Comparison of ENCODE assay signal across 29 mouse cellular contexts in the genomic region with DNA sequence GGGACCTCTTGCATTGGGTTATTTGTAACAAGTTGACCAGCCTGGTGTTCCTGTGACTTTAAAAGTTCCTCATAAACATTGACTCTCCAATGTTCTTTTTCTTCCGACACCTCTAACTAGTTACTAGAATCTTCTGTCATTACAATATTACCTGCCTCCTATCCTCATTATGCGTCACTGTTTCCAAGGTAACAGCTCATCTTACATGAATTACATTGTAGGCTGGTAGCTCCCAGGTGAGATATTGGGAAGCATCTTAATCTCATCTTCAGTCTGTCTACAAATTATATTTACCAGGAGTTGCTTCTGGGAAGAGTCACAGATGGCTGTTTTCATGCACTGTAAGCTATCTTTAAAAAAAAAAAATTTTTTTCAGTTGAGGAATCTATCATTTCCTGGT. TPM values are rescaled to one million over a fixed set of nuclear protein-coding genes. Genes with fewer than 3 reads are reported as not detected.
DNase-seq lines count a peak whose midpoint lies in the region; ATAC-seq and TF ChIP-seq lines count a peak whose summit lies in the region.
"Had no signal": no experiment of that assay in that cellular context is flagged by ENCODE, and none has a peak within 500 bp of the region (broad histone marks: within the 10 kb centered on the region; RNA-seq: fewer than 3 reads in every experiment).

No protein-coding gene starts in this region.

- peak; percentile 62; the same call in 1 of the 2 replicates for ATAC-seq in forebrain, postnatal 0 days
- no peak for ATAC-seq in forebrain, embryonic 12.5 days (ENCODE audit: low FRiP score)
- ATAC-seq in hindbrain, postnatal 0 days: no peak
- ATAC-seq in hindbrain, embryonic 12.5 days (ENCODE audit: low FRiP score): no peak
- no peak for ATAC-seq in midbrain, embryonic 15.5 days (replicated peaks)
- no peak for ATAC-seq in midbrain, embryonic 13.5 days
- ATAC-seq: activated CD4-positive, CD25-positive, alpha-beta regulatory T cell, adult 4 months; CD4-positive, CD25-positive, alpha-beta regulatory T cell, adult 4 months; Patski had no signal

- H3K27me3 ChIP-seq in forebrain, postnatal 0 days (ENCODE audit: insufficient read depth, low read length): no peaks in the 10 kb centered on the region
- 0 out of 2 replicates have a peak, but pooled peaks cover 6% of the 10 kb centered on the region for H3K27me3 ChIP-seq in forebrain, embryonic 12.5 days
- H3K27me3 ChIP-seq in hindbrain, postnatal 0 days (ENCODE audit: insufficient read depth, low read length): no peaks in the 10 kb centered on the region
- H3K27me3 ChIP-seq in hindbrain, embryonic 12.5 days: peaks cover 27% of the 10 kb centered on the region
- H3K27me3 ChIP-seq in midbrain, embryonic 15.5 days (replicated peaks): no peaks in the 10 kb centered on the region
- peaks cover 6% of the 10 kb centered on the region; the same call in 1 of the 2 replicates for H3K27me3 ChIP-seq in midbrain, embryonic 13.5 days
- H3K27me3 ChIP-seq: CH12.LX; embryonic facial prominence, embryonic 15.5 days; forebrain, embryonic 13.5 days; forebrain, embryonic 15.5 days had no signal

- no peaks in the 10 kb centered on the region for H3K9me3 ChIP-seq in forebrain, postnatal 0 days (ENCODE audit: low read length)
- no peaks in the 10 kb centered on the region for H3K9me3 ChIP-seq in forebrain, embryonic 12.5 days
- no peaks in the 10 kb centered on the region for H3K9me3 ChIP-seq in hindbrain, postnatal 0 days (ENCODE audit: low read length)
- H3K9me3 ChIP-seq in hindbrain, embryonic 12.5 days (replicated peaks): no peaks in the 10 kb centered on the region
- H3K9me3 ChIP-seq in midbrain, embryonic 15.5 days: no peaks in the 10 kb centered on the region
- no peaks in the 10 kb centered on the region for H3K9me3 ChIP-seq in midbrain, embryonic 13.5 days
- H3K9me3 ChIP-seq: embryonic facial prominence, embryonic 13.5 days; embryonic facial prominence, embryonic 15.5 days; forebrain, embryonic 10.5 days; forebrain, embryonic 13.5 days; forebrain, embryonic 15.5 days; G1E had no signal

- H3K4me1 ChIP-seq in forebrain, postnatal 0 days (ENCODE audit: insufficient read depth): no peaks in the 10 kb centered on the region
- H3K4me1 ChIP-seq in forebrain, embryonic 12.5 days: no peaks in the 10 kb centered on the region
- H3K4me1 ChIP-seq in hindbrain, postnatal 0 days (ENCODE audit: insufficient read depth, low read length): no peaks in the 10 kb centered on the region
- H3K4me1 ChIP-seq in hindbrain, embryonic 12.5 days: no peaks in the 10 kb centered on the region
- H3K4me1 ChIP-seq in midbrain, embryonic 15.5 days: no peaks in the 10 kb centered on the region
- H3K4me1 ChIP-seq in midbrain, embryonic 13.5 days (replicated peaks): no peaks in the 10 kb centered on the region
- H3K4me1 ChIP-seq: embryonic facial prominence, embryonic 13.5 days; embryonic facial prominence, embryonic 15.5 days; forebrain, embryonic 10.5 days; forebrain, embryonic 13.5 days; forebrain, embryonic 15.5 days had no signal

- no peak overlapping the region for H3K4me3 ChIP-seq in forebrain, postnatal 0 days (ENCODE audit: low read depth, low read length)
- H3K4me3 ChIP-seq in forebrain, embryonic 12.5 days (replicated peaks): no peak overlapping the region
- no peak overlapping the region for H3K4me3 ChIP-seq in hindbrain, postnatal 0 days (ENCODE audit: low read length)
- H3K4me3 ChIP-seq in hindbrain, embryonic 12.5 days: no peak overlapping the region
- no peak overlapping the region for H3K4me3 ChIP-seq in midbrain, embryonic 15.5 days
- no peak overlapping the region for H3K4me3 ChIP-seq in midbrain, embryonic 13.5 days (replicated peaks)
- H3K4me3 ChIP-seq: embryonic facial prominence, embryonic 13.5 days; embryonic facial prominence, embryonic 15.5 days; erythroblast, embryonic 14.5 days; forebrain, embryonic 10.5 days; forebrain, embryonic 13.5 days; forebrain, embryonic 15.5 days had no signal

- no peaks in the 10 kb centered on the region for H3K36me3 ChIP-seq in forebrain, postnatal 0 days (ENCODE audit: insufficient read depth)
- no peaks in the 10 kb centered on the region for H3K36me3 ChIP-seq in forebrain, embryonic 12.5 days (replicated peaks)
- no peaks in the 10 kb centered on the region for H3K36me3 ChIP-seq in hindbrain, postnatal 0 days (ENCODE audit: insufficient read depth, low read length)
- no peaks in the 10 kb centered on the region for H3K36me3 ChIP-seq in hindbrain, embryonic 12.5 days
- H3K36me3 ChIP-seq in midbrain, embryonic 15.5 days (replicated peaks): no peaks in the 10 kb centered on the region
- H3K36me3 ChIP-seq in midbrain, embryonic 13.5 days: no peaks in the 10 kb centered on the region
- H3K36me3 ChIP-seq: embryonic facial prominence, embryonic 13.5 days; embryonic facial prominence, embryonic 15.5 days; forebrain, embryonic 10.5 days; forebrain, embryonic 15.5 days; G1E had no signal

- DNase-seq in forebrain, postnatal 0 days: peak; percentile 7
- DNase-seq in hindbrain, postnatal 0 days (ENCODE audit: low spot score): peak; percentile 38
- peak; percentile 35 for DNase-seq in brain, embryonic 14.5 days (ENCODE audit: low read depth)
- DNase-seq: adrenal gland, adult 8-10 months; adrenal gland, postnatal 14 days; adrenal gland, postnatal 36 days; B cell, adult 2 months; cerebellum, adult 11 months; cerebellum, adult 18-20 months; cerebellum, adult 8-10 months; cerebellum, adult 9-11 months; cerebellum, postnatal 14 days; cerebellum, postnatal 36 days had no signal

- H3K9ac ChIP-seq in forebrain, postnatal 0 days: no peak overlapping the region
- no peak overlapping the region for H3K9ac ChIP-seq in forebrain, embryonic 12.5 days
- H3K9ac ChIP-seq in hindbrain, postnatal 0 days (replicated peaks; ENCODE audit: low read length): no peak overlapping the region
- H3K9ac ChIP-seq in hindbrain, embryonic 12.5 days: no peak overlapping the region
- H3K9ac ChIP-seq in midbrain, embryonic 15.5 days: no peak overlapping the region
- H3K9ac ChIP-seq in midbrain, embryonic 13.5 days (replicated peaks): no peak overlapping the region
- H3K9ac ChIP-seq: embryonic facial prominence, embryonic 13.5 days; embryonic facial prominence, embryonic 15.5 days; forebrain, embryonic 13.5 days; forebrain, embryonic 15.5 days had no signal

- 78% methylated on average over 2 of the region's 2 CpGs for WGBS in forebrain, postnatal 0 days
- WGBS in forebrain, embryonic 12.5 days: 90% methylated on average over 2 of the region's 2 CpGs
- WGBS in hindbrain, postnatal 0 days: 88% methylated on average over 2 of the region's 2 CpGs
- WGBS in hindbrain, embryonic 12.5 days: 95% methylated on average over 2 of the region's 2 CpGs
- 74% methylated on average over 2 of the region's 2 CpGs for WGBS in midbrain, embryonic 15.5 days
- 85% methylated on average over 2 of the region's 2 CpGs for WGBS in midbrain, embryonic 13.5 days

- no peak overlapping the region for H3K4me2 ChIP-seq in forebrain, postnatal 0 days (ENCODE audit: low read depth)
- no peak overlapping the region for H3K4me2 ChIP-seq in forebrain, embryonic 12.5 days
- no peak overlapping the region for H3K4me2 ChIP-seq in hindbrain, postnatal 0 days (ENCODE audit: low read depth, low read length)
- H3K4me2 ChIP-seq in hindbrain, embryonic 12.5 days (replicated peaks): no peak overlapping the region
- H3K4me2 ChIP-seq in midbrain, embryonic 15.5 days: no peak overlapping the region
- H3K4me2 ChIP-seq in midbrain, embryonic 13.5 days (replicated peaks): no peak overlapping the region
- H3K4me2 ChIP-seq: embryonic facial prominence, embryonic 13.5 days; embryonic facial prominence, embryonic 15.5 days; forebrain, embryonic 13.5 days; forebrain, embryonic 15.5 days had no signal

- no peak for TF ChIP-seq CTCF in forebrain, postnatal 0 days (IDR thresholded peaks at IDR 0.05; ENCODE audit: low read depth)
- no peak for TF ChIP-seq CTCF in hindbrain, postnatal 0 days (IDR thresholded peaks at IDR 0.05; ENCODE audit: low read depth)
- TF ChIP-seq CTCF in brain, embryonic 14.5 days (IDR thresholded peaks at IDR 0.05; ENCODE audit: borderline replicate concordance, extremely low read depth, insufficient read depth, insufficient read length): no peak

- no peak for TF ChIP-seq POLR2A in brain, embryonic 14.5 days (IDR thresholded peaks at IDR 0.05; ENCODE audit: borderline replicate concordance, extremely low read depth, insufficient read depth, insufficient read length, poor library complexity, severe bottlenecking)

- no peak overlapping the region for H3K27ac ChIP-seq in forebrain, postnatal 0 days (ENCODE audit: low read depth, low read length)
- H3K27ac ChIP-seq in forebrain, embryonic 12.5 days: no peak overlapping the region
- H3K27ac ChIP-seq in hindbrain, postnatal 0 days: no peak overlapping the region
- H3K27ac ChIP-seq in hindbrain, embryonic 12.5 days: no peak overlapping the region
- 0 out of 2 replicates have a peak overlapping the region, but pooled peaks have one; percentile 25 for H3K27ac ChIP-seq in midbrain, embryonic 15.5 days
- H3K27ac ChIP-seq in midbrain, embryonic 13.5 days: no peak overlapping the region
- H3K27ac ChIP-seq: embryonic facial prominence, embryonic 13.5 days; embryonic facial prominence, embryonic 15.5 days; forebrain, embryonic 10.5 days; forebrain, embryonic 13.5 days; forebrain, embryonic 15.5 days had no signal

RNA-seq across cellular contexts. Expression of a gene that starts 8.3 kb away (rescaled TPM):
- 5.5 and 5.6 TPM in 2 replicates for total RNA-seq in forebrain, postnatal 0 days (2014; rRNA removed)
- polyA plus RNA-seq in forebrain, postnatal 0 days (2015; fragmentation: Nextera tagmentation; extraction: Ambion mirVana): 3.1 and 3.3 TPM in 2 replicates
- 8.3 and 9.3 TPM in 2 replicates for polyA plus RNA-seq in forebrain, embryonic 12.5 days (2016; fragmentation: Nextera tagmentation; extraction: Ambion mirVana)
- 6.1 and 6.4 TPM in 2 replicates for total RNA-seq in hindbrain, postnatal 0 days (2014; rRNA removed)
- polyA plus RNA-seq in hindbrain, postnatal 0 days (2015; fragmentation: Nextera tagmentation; extraction: Ambion mirVana): 6.3 TPM in 2 replicates
- 7.7 and 8.8 TPM in 2 replicates for polyA plus RNA-seq in hindbrain, embryonic 12.5 days (2016; fragmentation: Nextera tagmentation; extraction: Ambion mirVana)
- polyA plus RNA-seq in midbrain, embryonic 15.5 days (2015; fragmentation: Nextera tagmentation; extraction: Ambion mirVana): 4.8 and 5.5 TPM in 2 replicates
- 4.5 and 4.7 TPM in 2 replicates for polyA plus RNA-seq in midbrain, embryonic 13.5 days (2015; fragmentation: Nextera tagmentation; extraction: Ambion mirVana)
- 4.5 and 5.6 TPM in 2 replicates for polyA plus RNA-seq in brain, embryonic 14.5 days (2012; rRNA removed)

RNA-seq across cellular contexts. Expression of a gene that starts 9.9 kb away (rescaled TPM):
- total RNA-seq in forebrain, postnatal 0 days (2014; rRNA removed): 201 and 218 TPM in 2 replicates
- 111 and 133 TPM in 2 replicates for polyA plus RNA-seq in forebrain, postnatal 0 days (2015; fragmentation: Nextera tagmentation; extraction: Ambion mirVana)
- polyA plus RNA-seq in forebrain, embryonic 12.5 days (2016; fragmentation: Nextera tagmentation; extraction: Ambion mirVana): 45.5 and 45.6 TPM in 2 replicates
- 135 and 139 TPM in 2 replicates for total RNA-seq in hindbrain, postnatal 0 days (2014; rRNA removed)
- 92.4 and 93.4 TPM in 2 replicates for polyA plus RNA-seq in hindbrain, postnatal 0 days (2015; fragmentation: Nextera tagmentation; extraction: Ambion mirVana)
- polyA plus RNA-seq in hindbrain, embryonic 12.5 days (2016; fragmentation: Nextera tagmentation; extraction: Ambion mirVana): 47.4 and 49.9 TPM in 2 replicates
- polyA plus RNA-seq in midbrain, embryonic 15.5 days (2015; fragmentation: Nextera tagmentation; extraction: Ambion mirVana): 116 and 120 TPM in 2 replicates
- 93.6 and 94.8 TPM in 2 replicates for polyA plus RNA-seq in midbrain, embryonic 13.5 days (2015; fragmentation: Nextera tagmentation; extraction: Ambion mirVana)
- 56.7 and 88.4 TPM in 2 replicates for polyA plus RNA-seq in brain, embryonic 14.5 days (2012; rRNA removed)
- total RNA-seq: CH12.LX; common myeloid progenitor, adult 5-6 weeks; G1E had no signal
- polyA plus RNA-seq: activated CD4-positive, CD25-positive, alpha-beta regulatory T cell, adult 4 months; erythroblast, embryonic 14.5 days; G1E; Patski had no signal

RNA-seq across cellular contexts. Expression of a gene that starts 22.8 kb away (rescaled TPM):
- total RNA-seq in forebrain, postnatal 0 days (2014; rRNA removed): 2.8 TPM in 2 replicates
- 3.2 and 3.5 TPM in 2 replicates for polyA plus RNA-seq in forebrain, postnatal 0 days (2015; fragmentation: Nextera tagmentation; extraction: Ambion mirVana)
- 26.2 and 28.8 TPM in 2 replicates for polyA plus RNA-seq in forebrain, embryonic 12.5 days (2016; fragmentation: Nextera tagmentation; extraction: Ambion mirVana)
- 4.7 and 7.4 TPM in 2 replicates for total RNA-seq in hindbrain, postnatal 0 days (2014; rRNA removed)
- 6.6 and 6.7 TPM in 2 replicates for polyA plus RNA-seq in hindbrain, postnatal 0 days (2015; fragmentation: Nextera tagmentation; extraction: Ambion mirVana)
- polyA plus RNA-seq in hindbrain, embryonic 12.5 days (2016; fragmentation: Nextera tagmentation; extraction: Ambion mirVana): 12.7 and 17.7 TPM in 2 replicates
- polyA plus RNA-seq in midbrain, embryonic 15.5 days (2015; fragmentation: Nextera tagmentation; extraction: Ambion mirVana): 5.2 and 6.3 TPM in 2 replicates
- polyA plus RNA-seq in midbrain, embryonic 13.5 days (2015; fragmentation: Nextera tagmentation; extraction: Ambion mirVana): 10.1 and 11.8 TPM in 2 replicates
- polyA plus RNA-seq in brain, embryonic 14.5 days (2012; rRNA removed): 5.6 and 10.9 TPM in 2 replicates
